Mouse (Mus musculus): Measurements from ENCODE around the gene Socs7.

The Socs7 gene

GRCm38 (mm10) chr11:97447979-97448378, 85.6 kb downstream of the Socs7 start:
- DNase-seq, result no peak
